Mouse (Mus musculus): ENCODE results near the gene Sorcs1. TPM values are rescaled to one million over a fixed set of nuclear protein-coding genes. Genes with fewer than 3 reads are reported as not detected.

Gene Sorcs1
- polyA plus RNA-seq, 1 experiment from 2014 or later, result 14.4 TPM

- Histone ChIP-seq H3K9ac (replicated peaks; ENCODE audit: low read length) (no peak overlapping the region), H3K4me1 (ENCODE audit: control insufficient read depth, insufficient read depth, low read length) (no peaks in the 10 kb centered on the region), H3K9me3 (ENCODE audit: control insufficient read depth, low read length) (no peaks in the 10 kb centered on the region), H3K4me2 (ENCODE audit: low read length) (no peak overlapping the region), H3K36me3 (ENCODE audit: control insufficient read depth, insufficient read depth, low read length) (no peaks in the 10 kb centered on the region), H3K27ac (replicated peaks; ENCODE audit: low read depth, low read length) (no peak overlapping the region), H3K27me3 (ENCODE audit: control insufficient read depth, insufficient read depth, low read length) (no peaks in the 10 kb centered on the region), H3K4me3 (replicated peaks; ENCODE audit: low read depth, low read length) (no peak overlapping the region)
- DNase-seq (peak; percentile 29), ATAC-seq (ENCODE audit: low FRiP score, low TSS enrichment) (no peak)
- WGBS, result 32% methylated on average over 10 of the region's 10 CpGs
Measured at GRCm38 (mm10) chr19:50185769-50186715, 492.4 kb downstream of the Sorcs1 start.

DNA sequence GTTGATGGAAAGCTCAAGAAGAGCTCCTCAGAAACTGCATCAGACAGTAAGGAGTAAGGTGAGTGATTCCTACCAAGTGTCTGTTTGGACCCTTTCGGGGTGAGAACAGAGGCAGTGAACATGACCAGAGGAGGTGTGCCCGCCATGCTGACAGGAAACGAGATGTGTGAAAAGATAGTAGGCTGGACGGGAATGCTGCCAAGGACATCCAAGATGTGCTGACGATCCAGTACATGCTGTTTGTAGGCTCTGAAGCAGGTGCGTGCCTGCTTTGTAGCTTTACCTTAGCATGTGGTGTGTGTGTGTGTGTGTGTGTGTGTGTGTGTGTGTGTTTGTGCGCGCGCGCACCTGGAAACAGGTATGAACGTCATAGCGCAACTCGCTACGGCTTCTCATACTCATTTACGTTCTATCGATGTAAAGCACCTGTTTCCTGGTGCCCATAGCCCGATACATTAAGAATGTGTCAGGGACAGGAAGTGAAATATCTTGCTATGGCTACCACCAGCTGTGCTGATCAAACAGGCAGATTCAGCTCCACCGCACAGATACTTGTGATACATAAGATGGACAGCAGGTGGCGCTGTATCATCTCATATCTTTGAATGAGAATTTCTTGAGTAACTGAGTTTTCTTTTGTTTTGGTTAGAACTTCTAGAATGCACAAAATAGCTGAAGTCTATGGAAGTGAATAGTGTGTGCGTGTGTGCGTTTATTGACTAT is 493.4 kb downstream of the Sorcs1 start:
- WGBS, result 62% methylated on average over 21 of the region's 21 CpGs
- H3K4me1 ChIP-seq (ENCODE audit: control insufficient read depth, insufficient read depth, low read length), result no peaks in the 10 kb centered on the region
- no peak overlapping the region for H3K4me3 ChIP-seq (replicated peaks; ENCODE audit: low read depth, low read length)
- no peaks in the 10 kb centered on the region for H3K36me3 ChIP-seq (ENCODE audit: control insufficient read depth, insufficient read depth, low read length)
- no peaks in the 10 kb centered on the region for H3K27me3 ChIP-seq (ENCODE audit: control insufficient read depth, insufficient read depth, low read length)
- no peak; the same call in 1 of the 2 replicates for ATAC-seq (ENCODE audit: low FRiP score, low TSS enrichment)
- H3K27ac ChIP-seq (replicated peaks; ENCODE audit: low read depth, low read length), result no peak overlapping the region
- H3K9ac ChIP-seq (replicated peaks; ENCODE audit: low read length), result no peak overlapping the region
- no peak overlapping the region for H3K4me2 ChIP-seq (ENCODE audit: low read length)
- peak; percentile 92 for DNase-seq
- H3K9me3 ChIP-seq (ENCODE audit: control insufficient read depth, low read length), result no peaks in the 10 kb centered on the region

DNA sequence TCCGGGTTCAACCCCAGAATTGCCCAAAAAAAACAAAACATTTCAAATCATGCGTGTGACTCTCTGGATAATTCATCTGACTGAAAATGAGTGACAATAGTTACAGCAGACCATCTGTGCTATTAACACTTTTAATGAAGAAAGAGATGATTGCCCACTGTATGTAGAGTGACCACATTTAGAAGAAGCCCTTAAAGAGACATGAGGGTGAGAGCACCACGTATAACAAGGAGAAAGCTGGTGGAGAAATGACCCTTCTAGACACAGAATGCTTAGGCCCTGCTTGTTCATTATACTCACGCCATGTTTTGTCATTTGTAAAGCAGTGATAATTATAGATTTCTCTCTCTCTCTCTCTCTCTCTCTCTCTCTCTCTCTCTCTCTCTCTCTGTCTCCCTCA is 499.6 kb downstream of the Sorcs1 start:
- Histone ChIP-seq H3K4me1 (ENCODE audit: control insufficient read depth, insufficient read depth, low read length) (no peaks in the 10 kb centered on the region), H3K36me3 (ENCODE audit: control insufficient read depth, insufficient read depth, low read length) (no peaks in the 10 kb centered on the region), H3K27ac (replicated peaks; ENCODE audit: low read depth, low read length) (no peak overlapping the region), H3K9me3 (ENCODE audit: control insufficient read depth, low read length) (no peaks in the 10 kb centered on the region), H3K4me3 (replicated peaks; ENCODE audit: low read depth, low read length) (no peak overlapping the region), H3K27me3 (ENCODE audit: control insufficient read depth, insufficient read depth, low read length) (no peaks in the 10 kb centered on the region), H3K4me2 (ENCODE audit: low read length) (no peak overlapping the region), H3K9ac (replicated peaks; ENCODE audit: low read length) (no peak overlapping the region)
- DNase-seq, result no peak
- no peak for ATAC-seq (ENCODE audit: low FRiP score, low TSS enrichment)
- 86% methylated on average over 4 of the region's 4 CpGs for WGBS

DNA sequence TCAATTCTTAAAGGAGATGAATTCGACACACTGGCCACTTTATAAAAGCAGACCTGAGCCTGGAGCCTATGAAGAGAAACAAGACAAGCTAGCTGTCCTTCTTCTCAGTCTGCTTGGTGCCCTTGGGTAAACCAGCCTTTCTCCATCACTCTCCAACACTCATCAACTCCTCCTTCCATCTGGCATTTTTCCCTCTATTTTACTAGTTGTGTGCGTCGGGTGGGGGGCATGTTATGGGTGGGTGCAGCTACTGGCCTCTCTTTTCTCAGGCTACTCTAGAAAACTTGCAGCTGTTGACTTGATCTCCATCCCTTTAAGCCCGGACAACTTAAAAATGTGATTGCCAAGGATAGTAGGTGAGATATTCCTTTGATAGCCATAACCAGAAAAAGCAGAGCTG is 500.3 kb downstream of the Sorcs1 start:
- Histone ChIP-seq H3K4me1 (ENCODE audit: control insufficient read depth, insufficient read depth, low read length) (no peaks in the 10 kb centered on the region), H3K4me2 (ENCODE audit: low read length) (no peak overlapping the region), H3K9ac (replicated peaks; ENCODE audit: low read length) (no peak overlapping the region), H3K27me3 (ENCODE audit: control insufficient read depth, insufficient read depth, low read length) (no peaks in the 10 kb centered on the region), H3K4me3 (replicated peaks; ENCODE audit: low read depth, low read length) (no peak overlapping the region), H3K36me3 (ENCODE audit: control insufficient read depth, insufficient read depth, low read length) (no peaks in the 10 kb centered on the region), H3K9me3 (ENCODE audit: control insufficient read depth, low read length) (no peaks in the 10 kb centered on the region), H3K27ac (replicated peaks; ENCODE audit: low read depth, low read length) (no peak overlapping the region)
- 92% methylated on average over 4 of the region's 4 CpGs for WGBS
- ATAC-seq (ENCODE audit: low FRiP score, low TSS enrichment) (no peak), DNase-seq (no peak)

GRCm38 (mm10) chr19:50171849-50172248 is 506.6 kb downstream of the Sorcs1 start:
- Histone ChIP-seq H3K4me1 (ENCODE audit: control insufficient read depth, insufficient read depth, low read length) (no peaks in the 10 kb centered on the region), H3K36me3 (ENCODE audit: control insufficient read depth, insufficient read depth, low read length) (no peaks in the 10 kb centered on the region), H3K27me3 (ENCODE audit: control insufficient read depth, insufficient read depth, low read length) (no peaks in the 10 kb centered on the region), H3K27ac (replicated peaks; ENCODE audit: low read depth, low read length) (no peak overlapping the region), H3K4me3 (replicated peaks; ENCODE audit: low read depth, low read length) (no peak overlapping the region), H3K4me2 (ENCODE audit: low read length) (no peak overlapping the region), H3K9ac (replicated peaks; ENCODE audit: low read length) (no peak overlapping the region), H3K9me3 (ENCODE audit: control insufficient read depth, low read length) (no peaks in the 10 kb centered on the region)
- WGBS, result 73% methylated on average over 4 of the region's 4 CpGs
- ATAC-seq (ENCODE audit: low FRiP score, low TSS enrichment) (no peak), DNase-seq (peak; percentile 42)

GRCm38 (mm10) chr19:50151111-50151510 is 527.3 kb downstream of the Sorcs1 start:
- WGBS, result 73% methylated on average over 6 of the region's 6 CpGs

DNA sequence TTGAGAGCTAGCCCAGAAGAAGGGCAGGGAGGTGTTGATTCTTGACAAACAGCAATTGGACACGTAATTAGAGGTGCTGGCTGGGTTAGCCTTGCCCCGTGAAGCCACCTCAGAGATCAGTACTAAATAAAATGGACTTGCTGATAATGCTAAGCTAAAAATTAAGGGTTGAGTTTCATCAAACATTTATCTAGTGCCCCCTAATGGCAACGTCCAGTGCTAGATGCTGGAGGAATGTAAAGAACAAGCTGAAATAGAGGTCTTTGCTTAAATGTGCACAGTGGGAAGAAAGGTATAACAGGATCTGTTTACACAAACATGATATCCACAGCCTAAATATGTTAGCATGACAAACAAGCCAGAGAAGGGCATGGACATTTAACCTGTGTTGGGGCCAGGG is 532.5 kb downstream of the Sorcs1 start:
- H3K9me3 ChIP-seq (ENCODE audit: control insufficient read depth, low read length), result no peaks in the 10 kb centered on the region
- peak; percentile 73 for DNase-seq
- no peak for ATAC-seq (ENCODE audit: low FRiP score, low TSS enrichment)
- H3K36me3 ChIP-seq (ENCODE audit: control insufficient read depth, insufficient read depth, low read length), result no peaks in the 10 kb centered on the region
- no peak overlapping the region for H3K4me2 ChIP-seq (ENCODE audit: low read length)
- no peaks in the 10 kb centered on the region for H3K27me3 ChIP-seq (ENCODE audit: control insufficient read depth, insufficient read depth, low read length)
- no peak overlapping the region for H3K4me3 ChIP-seq (replicated peaks; ENCODE audit: low read depth, low read length)
- 20% methylated on average over 3 of the region's 3 CpGs for WGBS
- H3K4me1 ChIP-seq (ENCODE audit: control insufficient read depth, insufficient read depth, low read length), result 0 out of 2 replicates have a peak, but pooled peaks cover 7% of the 10 kb centered on the region
- no peak overlapping the region for H3K9ac ChIP-seq (replicated peaks; ENCODE audit: low read length)
- H3K27ac ChIP-seq (replicated peaks; ENCODE audit: low read depth, low read length), result no peak overlapping the region

More at GRCm38 (mm10) chr19:50151111-50151510, 527.3 kb downstream of the Sorcs1 start:
- Histone ChIP-seq H3K27me3 (ENCODE audit: control insufficient read depth, insufficient read depth, low read length) (no peaks in the 10 kb centered on the region), H3K4me1 (ENCODE audit: control insufficient read depth, insufficient read depth, low read length) (0 out of 2 replicates have a peak, but pooled peaks cover 7% of the 10 kb centered on the region), H3K9me3 (ENCODE audit: control insufficient read depth, low read length) (no peaks in the 10 kb centered on the region), H3K9ac (replicated peaks; ENCODE audit: low read length) (no peak overlapping the region), H3K4me2 (ENCODE audit: low read length) (no peak overlapping the region), H3K36me3 (ENCODE audit: control insufficient read depth, insufficient read depth, low read length) (no peaks in the 10 kb centered on the region), H3K27ac (replicated peaks; ENCODE audit: low read depth, low read length) (no peak overlapping the region), H3K4me3 (replicated peaks; ENCODE audit: low read depth, low read length) (no peak overlapping the region)
- DNase-seq (no peak), ATAC-seq (ENCODE audit: low FRiP score, low TSS enrichment) (no peak)

- H3K9ac ChIP-seq (replicated peaks; ENCODE audit: low read length), result no peak overlapping the region
- no peaks in the 10 kb centered on the region for H3K27me3 ChIP-seq (ENCODE audit: control insufficient read depth, insufficient read depth, low read length)
- H3K4me2 ChIP-seq (ENCODE audit: low read length), result no peak overlapping the region
- no peaks in the 10 kb centered on the region for H3K9me3 ChIP-seq (ENCODE audit: control insufficient read depth, low read length)
- whole genome bisulfite sequencing, result 70% methylated on average over 8 of the region's 8 CpGs
- H3K36me3 ChIP-seq (ENCODE audit: control insufficient read depth, insufficient read depth, low read length), result no peaks in the 10 kb centered on the region
- ATAC-seq (ENCODE audit: low FRiP score, low TSS enrichment), result no peak
- no peak overlapping the region for H3K4me3 ChIP-seq (replicated peaks; ENCODE audit: low read depth, low read length)
- no peak overlapping the region for H3K27ac ChIP-seq (replicated peaks; ENCODE audit: low read depth, low read length)
- peak; percentile 47 for DNase-seq
- 0 out of 2 replicates have a peak, but pooled peaks cover 4% of the 10 kb centered on the region for H3K4me1 ChIP-seq (ENCODE audit: control insufficient read depth, insufficient read depth, low read length)
Measured at GRCm38 (mm10) chr19:50141853-50142252, 536.6 kb downstream of the Sorcs1 start.

Data from midbrain, embryonic 14.5 days (tissue).